Mouse (Mus musculus) thymus, postnatal 36 days (tissue): ENCODE data around the gene Prss50.

Experiments used
- DNase-seq, 2 experiments: peaks; one replicate each; pipeline ENCODE4 v3.0.0; 2022; ENCODE audit warnings: mixed read lengths in 2 of 2

Prss50 gene

DNA sequence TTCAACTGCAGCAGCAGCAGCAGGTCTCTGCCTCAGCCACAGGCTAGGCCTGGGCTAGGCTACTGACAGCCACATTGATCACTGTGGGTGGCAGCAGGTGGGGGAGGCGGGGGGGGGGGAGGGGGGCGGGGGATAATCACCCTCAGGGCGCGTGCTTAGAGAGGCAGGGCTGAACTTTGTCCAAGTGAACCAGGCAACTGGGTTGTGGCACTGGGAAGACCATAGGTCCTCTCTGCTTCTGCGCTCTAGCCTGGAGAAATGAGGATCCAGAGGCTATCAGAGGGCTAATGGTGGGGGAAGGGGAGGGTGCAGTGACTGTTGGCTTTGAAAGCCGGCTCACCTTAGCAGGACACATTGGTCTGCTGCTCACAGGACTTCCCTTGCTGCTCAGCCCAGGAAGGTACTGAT lies 17.5 kb downstream of the Prss50 start:
- no peak for DNase-seq

DNA sequence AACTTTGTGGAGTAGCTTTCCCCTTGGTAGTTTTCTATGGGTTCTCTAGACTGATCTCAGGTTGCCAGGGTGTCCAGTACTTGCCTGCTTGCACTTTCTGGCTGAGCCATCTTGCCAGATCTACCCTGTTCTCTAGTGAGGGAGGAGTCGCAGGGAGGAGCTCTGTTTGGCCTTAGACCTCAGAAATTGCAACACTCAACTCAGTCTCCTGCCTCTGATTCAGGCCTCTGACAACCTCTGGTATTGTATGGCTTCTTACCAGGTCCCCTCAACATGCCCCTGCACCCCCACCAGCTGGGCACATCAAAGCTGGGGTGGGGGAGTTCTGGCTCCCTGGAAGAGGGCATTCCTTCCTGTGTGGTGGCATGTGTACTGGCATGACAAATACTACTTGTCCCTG lies 19.6 kb downstream of the Prss50 start:
- DNase-seq, result no peak

DNA sequence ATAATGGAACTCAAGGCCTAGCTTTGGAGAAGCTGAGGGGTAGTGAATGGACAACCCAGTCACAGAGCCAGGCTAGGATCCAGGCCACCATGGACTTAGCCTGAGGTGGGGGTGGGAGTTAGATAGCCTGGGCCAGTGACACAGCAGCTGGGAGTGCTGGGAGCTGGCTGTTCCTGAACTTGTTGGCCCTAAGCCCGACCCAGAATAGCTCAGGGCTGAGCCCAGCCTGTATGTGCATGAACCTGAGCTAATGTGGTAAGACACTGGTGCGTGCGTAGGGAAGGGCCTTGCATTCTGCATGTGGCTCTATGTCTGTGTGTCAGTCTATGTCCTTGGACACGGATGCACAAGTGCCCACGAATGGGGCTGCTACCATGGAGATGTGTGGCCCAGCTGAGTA lies 20.1 kb downstream of the Prss50 start:
- no peak for DNase-seq

DNA sequence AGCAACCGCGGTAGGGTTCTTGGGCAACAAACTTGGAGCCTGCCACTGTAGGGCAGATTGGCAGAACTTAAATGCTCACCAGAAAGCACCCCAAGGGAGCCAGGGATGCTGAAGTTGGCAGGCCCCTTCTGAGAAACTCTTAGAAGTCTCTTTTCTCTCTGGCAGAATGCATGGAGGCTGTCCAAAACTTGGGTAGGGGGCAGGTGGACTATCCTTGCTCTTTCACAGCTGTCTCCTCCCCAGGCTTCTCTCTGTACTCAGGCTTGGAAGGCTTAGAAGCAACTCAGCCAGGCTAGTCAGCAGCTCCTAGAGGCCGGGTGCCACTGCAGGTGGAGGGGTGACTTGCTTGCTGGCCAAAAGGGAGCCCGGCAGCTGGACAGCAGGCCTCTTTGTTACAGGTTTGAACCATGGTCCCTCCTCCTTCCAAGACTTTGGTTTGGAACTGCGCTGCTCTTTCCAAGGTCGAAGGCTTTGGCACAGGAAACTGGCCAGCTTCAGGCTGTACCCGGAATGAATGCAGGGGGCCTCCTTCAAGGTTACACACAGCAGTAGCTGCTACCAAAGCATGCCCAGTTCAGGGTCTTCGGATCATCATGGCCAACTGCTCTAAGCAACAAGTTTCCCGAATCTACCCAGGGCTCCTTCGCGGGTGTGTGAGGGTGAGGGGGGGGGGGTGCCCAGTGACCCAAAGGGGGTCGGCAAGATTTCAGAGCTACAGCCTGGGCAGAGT lies 21.6 kb downstream of the Prss50 start, which contains the start of gene Als2cl:
Gene Als2cl (plus strand): TSS at position 680 of the 730 bp plus-strand sequence.
- peak in 1 of 2 experiments; percentile 30 for DNase-seq

DNA sequence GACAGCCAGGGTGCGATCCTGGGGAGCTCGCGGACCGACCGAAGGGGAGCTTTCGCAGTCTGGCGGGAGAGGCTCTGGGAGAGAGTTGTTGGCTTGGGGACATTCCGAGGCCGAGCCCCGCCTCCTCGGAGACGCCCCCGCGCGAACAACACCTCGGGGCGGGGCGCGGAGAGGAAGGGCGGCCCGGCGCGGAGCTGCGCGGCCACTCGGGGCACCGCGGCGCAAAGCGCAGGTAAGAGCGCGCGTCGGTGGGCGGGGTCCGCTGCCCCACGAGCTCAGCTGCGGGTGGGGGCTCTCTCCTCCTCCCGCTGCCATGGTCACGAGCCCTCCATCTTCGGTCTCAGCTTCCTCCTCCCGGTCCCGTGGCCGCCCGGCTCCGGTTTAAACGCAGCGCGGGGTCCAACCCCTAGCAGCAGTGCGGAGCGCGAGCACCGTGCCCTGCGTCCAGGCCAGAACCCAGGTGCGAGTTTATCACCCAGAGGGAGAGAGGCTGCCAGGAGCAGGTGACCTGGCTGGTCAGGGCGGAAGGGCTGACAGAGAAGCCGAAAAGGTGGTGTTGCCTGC lies 22.3 kb downstream of the Prss50 start, which contains the start of gene Tmie:
Gene Tmie (minus strand): TSS at position 116 of the 564 bp plus-strand sequence.
- peak; percentile 81 to 87 for DNase-seq

DNA sequence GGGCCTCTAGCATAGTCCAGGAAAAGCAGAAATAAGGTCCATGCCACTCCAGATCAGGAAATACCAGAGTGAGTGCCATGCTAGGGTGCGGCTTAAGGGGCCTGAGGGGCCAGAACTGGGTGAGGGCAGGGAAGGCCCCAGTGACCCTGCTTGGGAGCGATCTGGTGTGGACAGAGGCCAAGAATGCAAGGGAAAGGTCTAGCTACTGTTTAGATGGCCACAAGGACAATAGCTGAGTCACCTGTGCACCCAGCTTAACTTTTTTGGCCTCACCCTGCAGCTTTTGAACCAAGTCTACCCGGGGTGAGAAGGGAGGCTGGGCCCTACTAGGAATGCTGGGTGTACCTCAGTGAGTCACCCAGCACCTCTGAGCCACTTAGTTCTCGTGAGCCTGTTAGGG lies 23.0 kb downstream of the Prss50 start:
- DNase-seq, result no peak

DNA sequence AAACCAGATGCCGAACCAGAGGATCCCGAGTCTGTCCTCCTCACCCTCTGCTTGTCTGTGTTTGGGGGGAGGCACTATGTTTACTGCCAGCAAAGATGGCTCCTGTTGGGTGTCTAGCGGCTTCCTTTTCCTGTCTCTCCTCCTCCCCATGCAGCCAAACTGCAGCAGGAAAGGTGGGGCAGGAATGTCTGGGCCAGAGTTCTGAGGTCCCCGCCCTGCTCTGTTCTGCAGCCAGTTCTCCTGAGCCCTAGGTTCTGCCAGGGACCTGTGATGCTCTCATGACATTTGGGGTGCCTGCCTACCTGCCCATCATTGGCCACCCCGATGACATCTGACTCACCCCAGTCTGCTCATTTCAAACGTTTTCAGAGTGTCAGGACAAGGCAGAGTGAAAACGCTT lies 24.2 kb downstream of the Prss50 start:
- DNase-seq, result no peak

DNA sequence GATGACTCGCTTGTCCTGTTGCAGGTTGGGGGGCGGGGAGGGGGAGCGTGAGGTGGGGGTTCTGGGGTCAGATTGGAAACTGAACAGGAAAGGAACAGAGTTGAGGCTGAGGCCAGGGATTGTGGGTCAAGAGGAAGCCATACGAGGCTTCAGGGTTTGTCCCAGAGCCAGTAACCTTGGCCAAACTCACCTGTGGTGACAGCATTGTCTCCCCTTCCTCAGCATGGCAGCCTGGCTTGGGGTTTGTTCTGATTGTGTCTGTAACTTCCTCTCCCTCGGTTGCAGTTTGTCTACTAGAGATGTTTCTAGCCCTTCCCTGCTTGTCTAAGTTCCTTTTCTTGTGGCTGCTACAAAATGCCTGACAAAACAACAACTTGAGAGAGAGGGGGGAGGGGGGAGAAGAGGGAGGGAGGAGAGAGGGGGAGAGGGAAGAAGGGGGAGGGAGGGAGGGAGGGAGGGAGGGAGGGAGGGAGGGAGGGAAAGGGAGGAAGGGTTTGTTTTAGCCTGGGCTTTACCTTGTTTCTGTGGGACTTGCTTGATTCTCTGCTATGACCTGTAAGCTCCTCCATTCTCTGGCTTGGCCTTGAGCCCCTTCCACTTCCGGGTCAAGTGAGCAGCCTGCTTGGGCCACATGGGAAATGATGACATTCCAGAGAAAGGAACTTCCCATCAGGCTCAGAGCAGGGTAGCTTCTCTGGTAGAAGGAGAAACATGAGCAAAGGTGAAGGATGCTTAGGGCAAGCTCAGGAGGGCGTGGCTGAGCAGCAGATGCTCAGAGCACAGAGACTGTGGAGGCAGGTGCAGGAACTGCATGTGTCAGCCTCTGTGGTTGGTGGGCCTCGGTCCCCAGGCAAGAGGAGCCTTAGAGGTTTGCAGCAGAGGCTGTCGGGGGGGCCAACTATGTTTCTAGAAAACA lies 29.9 kb downstream of the Prss50 start:
- peak; percentile 69 to 85 for DNase-seq

DNA sequence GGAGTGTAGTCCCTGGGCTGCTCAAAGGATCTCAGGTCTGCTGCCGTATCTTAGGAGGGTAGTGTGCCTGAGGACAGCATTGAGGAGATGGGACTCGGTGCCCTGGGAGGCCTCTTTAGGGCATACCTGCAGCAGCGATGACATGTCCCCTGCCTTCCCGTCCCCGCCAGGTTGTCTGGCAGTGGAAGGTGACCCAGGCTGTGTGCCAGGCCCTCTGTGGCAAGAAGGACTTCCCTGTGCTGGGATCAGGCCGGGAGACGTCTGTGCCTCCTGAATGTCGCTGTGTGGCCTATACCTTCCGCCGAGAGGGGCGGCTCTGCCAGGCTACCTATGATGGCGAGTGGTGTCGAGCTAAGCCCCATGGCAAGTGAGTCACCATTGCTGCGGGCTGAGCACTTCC lies 31.2 kb downstream of the Prss50 start:
- DNase-seq, result peak in 1 of 2 experiments; percentile 32

DNA sequence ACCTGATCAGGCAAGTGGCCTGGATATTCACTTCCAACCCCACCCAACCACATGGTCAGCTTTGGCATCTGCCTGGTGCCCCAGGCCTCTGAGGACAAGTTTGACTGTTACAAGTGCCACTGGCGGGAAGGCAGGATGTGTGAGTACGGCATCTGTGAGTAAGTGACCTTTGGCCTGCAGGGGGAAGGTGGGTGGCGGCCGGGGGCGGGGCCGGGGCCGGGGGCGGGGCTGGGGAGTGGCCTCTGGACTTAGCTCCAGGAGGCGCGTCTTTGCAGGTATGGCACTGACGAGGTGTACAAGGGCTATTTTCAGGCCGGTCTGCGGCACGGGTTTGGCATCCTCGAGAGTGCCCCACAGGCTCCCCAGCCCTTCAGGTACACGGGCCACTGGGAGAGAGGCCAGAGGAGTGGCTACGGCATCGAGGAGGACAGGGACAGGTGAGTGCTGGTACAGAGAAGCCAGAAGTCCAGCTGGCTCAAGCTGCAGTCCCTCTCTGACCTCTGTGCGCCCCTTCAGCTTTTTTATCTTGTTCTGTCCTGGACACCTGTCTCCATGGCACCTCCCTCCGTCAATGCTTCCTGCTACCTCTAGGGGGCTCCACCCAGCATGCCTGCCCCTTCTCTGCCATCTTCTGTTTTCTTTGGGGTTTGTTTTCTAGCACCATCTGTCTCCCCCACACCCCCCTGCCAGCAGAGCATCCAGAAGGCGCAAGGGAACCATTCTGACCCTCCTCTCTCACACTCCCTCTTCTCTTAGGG lies 32.4 kb downstream of the Prss50 start:
- peak; percentile 3 to 36 for DNase-seq

DNA sequence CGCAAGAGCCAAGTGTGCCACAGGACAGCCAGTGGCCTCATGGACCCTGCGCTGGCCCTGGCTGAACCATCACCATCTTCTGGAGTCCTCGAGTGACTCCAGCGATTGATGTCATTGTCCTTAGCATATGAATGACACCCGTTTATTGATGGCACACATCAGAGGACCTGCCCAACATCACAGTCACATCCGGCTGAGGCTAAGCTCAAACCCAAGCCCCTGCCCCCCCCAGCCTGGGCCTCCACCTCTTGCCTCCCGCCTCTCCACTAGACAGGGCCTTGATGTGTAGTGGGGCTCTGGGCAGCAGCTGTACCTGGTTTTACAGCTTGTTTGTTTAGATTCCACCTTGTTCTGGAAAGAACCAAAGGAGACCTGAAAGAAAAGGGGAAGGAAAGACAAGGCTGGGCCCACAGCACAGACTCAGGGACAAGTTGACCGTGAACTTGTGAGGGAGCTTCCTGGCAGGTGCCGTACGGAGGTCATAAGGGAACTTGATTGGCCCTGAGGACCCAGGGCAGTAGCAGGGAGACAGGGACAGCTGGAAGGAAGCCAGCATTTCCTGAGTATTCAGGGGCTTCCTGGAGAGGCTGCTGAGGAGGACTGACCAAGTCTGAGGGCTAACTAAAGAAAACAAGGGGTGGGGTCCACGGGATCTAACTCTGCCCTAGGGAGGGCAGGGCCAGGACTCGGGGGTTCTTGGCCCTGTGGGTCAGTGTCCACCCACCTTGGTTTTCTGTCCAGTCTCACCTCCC lies 33.5 kb downstream of the Prss50 start:
- peak in 1 of 2 experiments; percentile 54 for DNase-seq

DNA sequence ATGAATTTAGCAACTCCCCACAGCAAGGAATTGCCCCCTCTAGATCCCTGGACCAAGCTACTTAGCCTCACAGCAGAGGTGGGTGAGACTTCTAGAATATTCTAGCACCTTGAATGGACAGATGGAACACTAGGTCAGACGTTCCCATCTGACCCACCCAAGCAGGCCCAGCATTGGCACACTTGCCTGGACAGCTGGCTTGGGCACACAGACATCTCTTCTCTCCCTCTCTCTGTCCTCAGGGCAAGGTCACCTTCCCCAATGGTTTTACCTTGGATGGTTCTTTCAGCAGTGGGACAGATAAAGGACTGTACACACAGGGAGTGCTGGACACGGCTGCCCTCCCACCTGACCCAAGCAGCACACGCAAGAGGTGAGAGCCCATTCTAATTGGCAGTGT lies 34.8 kb downstream of the Prss50 start:
- DNase-seq, result no peak

DNA sequence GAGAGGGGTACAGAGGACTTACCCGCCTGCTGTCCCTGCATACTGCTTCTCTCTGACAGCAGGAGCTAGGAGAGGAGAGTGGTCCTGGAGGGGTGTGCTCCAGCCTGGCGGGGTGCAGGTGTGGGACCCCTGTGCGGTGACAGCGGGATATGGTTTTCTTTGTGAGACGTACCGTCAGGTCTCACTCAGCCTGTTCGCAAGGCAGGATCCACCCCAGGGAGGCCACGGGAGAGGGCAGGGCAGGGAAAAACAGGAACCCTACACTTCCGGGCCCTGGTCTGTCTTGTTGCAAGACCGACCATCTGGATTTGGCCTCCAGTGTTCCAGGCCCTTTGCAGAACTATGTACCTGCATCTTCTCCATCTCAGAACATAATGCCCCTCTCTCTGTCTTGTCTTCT lies 35.7 kb downstream of the Prss50 start:
- DNase-seq, result peak in 1 of 2 experiments; percentile 51

DNA sequence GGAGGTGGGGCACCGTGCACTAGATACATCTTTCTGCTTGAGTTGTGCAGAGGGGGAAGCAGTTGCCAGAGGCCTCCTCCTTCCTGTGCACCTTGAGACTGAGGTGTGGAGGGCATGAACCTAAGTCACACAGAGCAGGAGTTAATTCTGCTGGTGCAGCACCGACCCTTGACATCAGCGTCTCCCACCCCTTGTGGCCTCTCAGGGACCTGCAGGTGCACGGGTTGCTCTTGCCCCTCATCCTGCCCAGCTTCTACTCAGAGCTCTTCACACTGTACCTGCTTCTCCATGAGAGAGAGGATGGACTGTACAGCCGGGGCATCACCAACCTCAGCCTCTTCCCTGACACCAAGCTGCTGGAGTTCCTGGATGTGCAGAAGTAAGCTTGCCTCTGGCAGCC lies 37.7 kb downstream of the Prss50 start:
- DNase-seq, result peak; percentile 87 to 88

DNA sequence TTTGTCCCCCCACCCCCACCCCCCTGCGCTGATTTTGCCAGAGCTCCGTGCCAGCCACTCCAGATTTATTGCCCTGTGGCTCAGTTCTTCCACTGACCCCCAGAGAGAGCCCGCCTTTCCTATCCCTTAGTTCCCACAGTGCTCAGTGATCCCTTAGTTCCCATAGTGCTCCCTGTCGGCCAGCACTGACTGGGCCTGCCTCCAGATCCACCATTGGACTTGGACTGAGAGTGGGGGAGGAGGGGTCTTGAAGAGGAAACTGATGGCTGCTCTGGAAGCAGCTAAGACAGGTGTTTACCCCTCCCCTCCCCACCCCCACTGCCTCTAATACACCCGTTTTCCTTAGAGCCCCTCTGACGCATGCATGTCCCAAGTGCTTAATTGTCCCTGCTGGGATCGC lies 38.2 kb downstream of the Prss50 start:
- peak in 1 of 2 experiments; percentile 59 for DNase-seq

DNA sequence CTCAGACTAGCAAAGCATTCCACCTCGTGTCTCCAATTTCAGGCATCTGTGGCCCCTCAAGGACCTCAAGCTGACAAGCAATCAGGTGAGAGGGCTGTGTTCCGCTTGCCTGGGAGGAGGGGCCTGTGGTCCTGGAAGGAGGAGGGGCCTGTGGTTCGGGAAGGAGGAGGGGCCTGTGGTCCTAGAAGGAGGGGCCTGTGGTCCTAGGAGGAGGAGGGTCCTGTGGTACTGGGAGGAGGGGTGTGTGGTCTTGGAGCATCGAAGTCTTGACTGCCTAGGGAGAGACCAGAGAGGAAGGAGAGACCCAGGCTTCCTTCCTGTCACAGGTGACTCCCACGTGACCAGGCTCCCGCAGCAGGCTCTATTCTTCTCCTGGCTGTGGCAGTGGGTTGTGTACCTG lies 38.8 kb downstream of the Prss50 start:
- DNase-seq, result peak; percentile 94 to 96

DNA sequence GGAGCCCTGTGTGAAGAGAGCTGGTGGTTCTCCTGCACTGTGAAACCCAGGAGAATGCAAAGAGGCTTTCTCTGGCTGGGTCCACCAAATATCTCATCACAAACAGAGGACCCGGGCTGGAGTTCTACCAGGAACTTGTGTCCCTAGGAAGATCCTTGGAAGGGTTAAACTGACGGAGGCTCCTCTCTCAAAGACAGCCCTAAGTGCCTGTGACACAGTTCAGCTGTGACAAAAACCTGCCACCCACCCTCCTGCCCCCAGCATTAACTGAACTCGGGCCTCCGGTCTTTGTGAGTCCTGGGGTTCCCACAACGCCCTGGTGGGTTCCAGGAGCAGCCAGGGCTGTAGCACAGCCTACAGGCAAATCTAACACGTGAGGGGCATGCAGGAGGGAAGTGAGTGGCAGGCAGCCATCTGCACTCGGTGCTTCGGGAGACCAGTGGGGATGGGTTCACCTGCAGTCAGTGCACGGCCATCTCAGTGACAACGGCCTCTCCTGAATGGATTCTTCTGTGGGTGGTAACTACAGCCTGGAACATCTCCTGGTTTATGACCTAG lies 41.8 kb downstream of the Prss50 start:
- peak in 1 of 2 experiments; percentile 59 for DNase-seq

DNA sequence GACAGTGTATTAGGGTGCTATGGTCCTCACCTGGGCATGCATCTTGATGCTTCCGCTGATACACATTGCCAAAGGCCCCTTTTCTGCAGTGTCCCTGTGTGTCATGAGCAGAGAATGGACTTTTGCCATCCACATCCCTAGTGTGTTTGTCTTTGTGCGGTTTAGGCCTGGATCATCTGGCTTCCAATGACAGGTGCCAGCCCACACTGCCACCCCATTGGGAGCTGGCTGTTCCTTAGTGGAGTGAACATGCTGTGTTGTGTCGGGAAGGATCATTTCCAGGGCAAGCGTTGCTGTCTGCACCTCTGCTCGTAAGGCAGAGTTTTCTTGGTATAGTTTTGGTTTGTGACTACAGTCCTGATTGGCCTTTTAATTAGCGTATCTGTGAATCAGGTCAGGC lies 43.4 kb downstream of the Prss50 start:
- DNase-seq, result peak in 1 of 2 experiments; percentile 6

DNA sequence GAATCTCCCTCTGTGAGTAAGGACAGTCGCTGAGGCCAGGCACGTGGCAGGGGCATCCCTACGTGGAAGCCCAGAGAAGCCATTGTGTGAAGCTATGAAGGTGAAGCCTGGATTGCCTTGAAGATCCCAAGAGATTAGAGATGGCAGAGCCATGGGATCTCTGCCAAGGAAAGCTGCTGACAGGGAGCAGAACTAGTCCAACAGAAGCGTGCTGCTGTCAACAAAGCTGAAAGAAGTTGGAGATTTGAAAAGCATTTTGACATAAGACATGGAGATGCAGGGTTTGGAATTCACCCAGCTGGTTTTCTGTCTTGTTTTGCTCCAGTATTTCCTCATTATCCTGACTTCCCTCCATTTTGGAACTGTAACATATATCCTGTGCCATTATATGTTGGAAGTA lies 44.5 kb downstream of the Prss50 start:
- DNase-seq, result no peak

DNA sequence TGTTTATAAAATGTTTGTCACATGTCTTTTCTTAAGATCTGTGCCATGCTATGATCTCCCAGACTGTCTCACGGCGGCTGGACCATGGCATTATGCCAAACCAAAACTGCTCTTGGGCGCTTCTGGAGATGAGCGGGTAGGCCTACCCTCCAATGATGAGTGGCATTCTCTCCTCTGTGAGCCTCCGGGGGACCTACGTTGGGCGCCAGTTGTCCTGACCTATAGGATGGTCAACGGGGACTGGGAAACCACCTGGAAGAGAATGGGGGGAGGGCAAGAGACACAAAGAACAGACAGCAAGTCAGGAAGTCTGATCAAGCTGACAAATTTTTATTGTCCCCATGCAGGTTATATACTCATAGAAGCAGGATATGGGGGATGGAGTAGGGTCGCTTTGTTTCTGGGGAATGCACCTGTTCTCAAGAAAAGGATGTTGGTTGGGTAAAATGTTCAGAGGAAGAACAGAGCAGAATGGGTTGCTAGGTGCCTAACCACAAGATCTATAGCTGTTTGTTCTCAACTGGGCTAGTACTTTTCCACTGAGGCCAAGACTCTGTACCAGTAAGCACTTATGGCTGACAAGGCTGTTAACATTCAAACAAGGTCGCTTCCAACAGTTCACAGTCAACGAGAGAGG lies 49.6 kb downstream of the Prss50 start:
- peak; percentile 63 to 66 for DNase-seq
